Mouse (Mus musculus) cerebellum, postnatal 25 days (tissue): ENCODE measurements around the gene Atp6v1e1.
"Not testable (repeated sequence)": the region's sequence is repeated elsewhere in the genome, so short reads cannot be mapped to it uniquely, and the experiment has no call there.

Experiments
- DNase-seq, 2 experiments: peaks; one replicate each; pipeline ENCODE4 v3.0.0; 2021; ENCODE audit warnings: mixed read lengths in 2 of 2

The Atp6v1e1 gene

DNA sequence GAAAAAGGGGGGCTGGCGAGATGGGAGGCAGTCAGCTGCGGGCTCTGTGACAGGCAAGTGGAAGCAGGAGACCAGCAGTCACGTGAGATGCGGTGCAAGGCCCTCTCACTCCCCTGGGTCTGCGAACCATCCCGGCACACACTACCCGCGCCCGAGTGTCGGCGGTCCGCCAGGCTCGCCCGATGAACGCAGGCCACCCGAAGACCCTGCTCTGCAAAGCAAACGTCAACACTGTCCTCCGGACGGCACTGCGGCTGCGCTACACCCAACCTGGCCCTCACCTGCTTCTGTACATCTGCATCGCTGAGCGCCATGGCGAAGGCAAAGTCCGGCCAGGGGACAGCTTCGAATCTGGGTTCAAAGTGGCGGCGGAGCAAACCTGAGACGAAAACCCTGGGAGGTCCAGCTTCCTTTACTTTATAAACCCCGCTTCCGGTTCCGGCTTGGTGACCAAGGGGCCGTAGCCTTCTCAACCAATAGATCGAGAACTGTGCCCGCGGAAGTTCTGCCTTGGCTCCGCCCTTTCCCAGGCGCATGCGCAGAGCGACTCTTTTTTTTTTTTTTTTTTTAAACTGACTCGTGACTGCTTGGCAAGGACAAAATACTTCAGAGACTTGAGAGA lies at the start of gene Atp6v1e1:
TSS of gene Atp6v1e1 (minus strand) at position 487 of the 622 bp plus-strand sequence.
- peak; percentile 93 to 94 for DNase-seq

DNA sequence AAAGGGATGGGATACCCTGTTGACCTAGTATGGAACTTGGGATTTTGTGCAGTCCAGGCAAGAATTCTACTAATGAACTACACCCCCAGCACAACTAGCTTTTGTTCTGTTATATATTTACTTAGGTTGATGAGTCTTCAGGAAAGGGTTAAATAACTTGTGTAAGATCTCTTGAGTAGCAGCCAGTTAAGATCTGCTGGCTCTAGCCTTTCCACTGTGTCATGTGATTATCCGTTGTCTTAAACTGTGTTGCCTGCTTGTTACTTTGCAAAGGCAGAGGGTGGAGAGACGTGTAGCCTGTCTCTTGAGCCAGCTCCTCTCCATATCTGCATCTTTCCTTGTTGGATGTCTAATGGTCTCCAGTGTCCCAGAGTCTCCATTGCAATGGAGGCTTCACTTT lies 48.7 kb upstream of the Atp6v1e1 start:
- DNase-seq = no peak

GRCm38 (mm10) chr6:120868824-120869223 lies 46.2 kb upstream of the Atp6v1e1 start:
- no peak for DNase-seq

GRCm38 (mm10) chr6:120866051-120866814 lies 43.6 kb upstream of the Atp6v1e1 start:
- no peak for DNase-seq

GRCm38 (mm10) chr6:120860079-120860478 lies 37.5 kb upstream of the Atp6v1e1 start:
- DNase-seq = no peak

GRCm38 (mm10) chr6:120858217-120858711 lies 35.7 kb upstream of the Atp6v1e1 start:
- peak; percentile 14 to 26 for DNase-seq

- DNase-seq = peak in 1 of 2 experiments; percentile 17
These were observed 31.8 kb upstream of the Atp6v1e1 start for GRCm38 (mm10) chr6:120854413-120854812.

DNA sequence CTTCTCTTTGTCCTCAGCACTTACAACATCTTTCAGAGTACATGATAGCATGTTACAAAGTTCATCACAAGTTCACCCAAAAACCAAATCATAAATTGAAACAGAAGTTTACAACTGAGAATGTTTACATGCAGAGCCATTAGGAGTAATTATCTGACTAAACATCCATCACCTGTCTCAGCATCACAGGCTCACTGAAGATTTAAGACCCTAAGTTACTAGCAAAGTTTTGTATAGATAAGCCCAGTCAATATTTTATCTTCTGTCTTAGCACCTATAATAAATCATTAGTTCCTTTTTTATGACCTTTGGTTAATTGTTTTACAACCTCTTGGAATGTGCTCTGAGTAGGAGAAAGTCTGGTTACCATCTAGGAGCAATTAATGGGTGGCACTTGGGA lies 28.1 kb upstream of the Atp6v1e1 start:
- not testable (repeated sequence) for DNase-seq

DNA sequence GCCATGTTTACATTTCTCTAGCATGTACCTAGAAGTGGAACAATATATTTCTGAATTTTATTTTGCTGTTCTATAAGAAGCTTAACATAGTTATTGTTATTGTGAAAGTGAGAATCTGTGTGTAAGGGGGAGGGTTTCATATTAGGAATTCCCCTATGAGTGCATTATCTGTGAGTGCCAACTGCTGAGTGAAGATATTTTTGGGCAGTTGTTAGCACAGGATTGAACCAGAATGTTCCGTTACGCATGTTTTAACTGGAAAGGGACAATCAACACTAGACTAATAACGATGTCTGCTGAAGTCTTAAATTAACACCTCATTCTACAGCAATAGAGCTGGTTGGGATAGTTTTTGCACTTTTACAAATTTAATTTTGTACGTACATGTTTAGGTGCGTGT lies 19.2 kb upstream of the Atp6v1e1 start:
- DNase-seq = no peak

DNA sequence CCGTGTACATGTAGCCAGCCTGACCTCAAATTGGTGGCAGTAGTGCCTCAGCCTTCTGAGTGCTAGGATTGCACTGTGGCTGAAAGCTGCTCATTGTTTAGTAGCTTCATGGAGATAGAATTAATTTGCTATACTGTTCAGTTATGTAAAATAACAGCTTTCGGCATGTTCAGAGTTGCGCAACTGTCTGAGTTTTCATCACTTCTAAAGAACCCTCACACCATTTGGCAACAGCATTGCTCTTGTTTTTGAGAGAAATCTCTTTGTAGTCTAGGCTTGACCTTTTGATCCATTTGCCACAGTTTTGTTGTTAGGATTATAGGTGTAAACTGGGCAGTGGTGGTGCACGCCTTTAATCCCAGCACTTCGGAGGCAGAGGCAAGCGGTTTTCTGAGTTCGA lies 17.7 kb upstream of the Atp6v1e1 start:
- no peak for DNase-seq

DNA sequence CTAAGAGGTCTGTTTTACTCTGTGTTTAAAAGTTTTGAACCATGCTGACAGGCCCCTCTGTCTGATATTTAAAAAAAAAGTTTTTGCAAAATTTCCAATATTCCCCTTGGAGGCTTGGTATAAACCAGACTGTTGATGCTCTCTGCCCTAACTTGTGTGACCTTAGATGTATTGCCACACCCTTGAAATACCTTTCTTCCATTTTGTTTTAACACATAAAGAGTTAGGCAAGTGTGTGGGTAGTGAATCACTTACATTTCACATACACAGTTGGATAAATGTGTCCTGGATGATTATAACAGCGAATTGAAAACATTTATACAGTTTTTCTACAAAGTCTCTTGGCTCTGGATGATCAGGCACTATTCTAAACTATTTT lies 14.5 kb upstream of the Atp6v1e1 start:
- DNase-seq = no peak

GRCm38 (mm10) chr6:120836389-120837151 lies 14.0 kb upstream of the Atp6v1e1 start:
- DNase-seq = no peak

- peak; percentile 97 for DNase-seq
These were observed 13.1 kb upstream of the Atp6v1e1 start, which contains the start of gene Bcl2l13 for GRCm38 (mm10) chr6:120835474-120836374. Gene Bcl2l13 (plus strand): TSS chr6:120836212.

- no peak for DNase-seq
These were observed 12.3 kb upstream of the Atp6v1e1 start for GRCm38 (mm10) chr6:120834766-120835321.

DNA sequence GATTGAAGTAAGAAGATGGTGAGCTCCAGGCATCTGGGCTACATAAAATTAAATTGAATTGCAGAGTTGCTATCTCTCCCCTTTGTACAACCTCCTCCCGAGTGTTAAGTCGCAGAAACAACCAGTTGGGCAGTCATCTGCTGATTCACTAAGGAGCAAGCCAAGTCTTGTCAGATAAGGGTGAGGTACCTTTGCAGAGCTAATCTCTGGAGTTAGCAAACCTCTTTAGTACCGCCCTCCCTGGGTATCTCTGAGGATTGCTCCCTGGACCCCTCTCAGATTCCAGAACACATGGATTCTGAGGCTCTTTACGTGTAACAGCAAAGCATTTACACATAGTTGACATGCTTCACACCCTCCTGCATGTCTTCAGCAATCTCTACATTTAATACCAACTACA lies 9.5 kb upstream of the Atp6v1e1 start:
- no peak for DNase-seq

GRCm38 (mm10) chr6:120830866-120831608 lies 8.4 kb upstream of the Atp6v1e1 start:
- DNase-seq = no peak

DNA sequence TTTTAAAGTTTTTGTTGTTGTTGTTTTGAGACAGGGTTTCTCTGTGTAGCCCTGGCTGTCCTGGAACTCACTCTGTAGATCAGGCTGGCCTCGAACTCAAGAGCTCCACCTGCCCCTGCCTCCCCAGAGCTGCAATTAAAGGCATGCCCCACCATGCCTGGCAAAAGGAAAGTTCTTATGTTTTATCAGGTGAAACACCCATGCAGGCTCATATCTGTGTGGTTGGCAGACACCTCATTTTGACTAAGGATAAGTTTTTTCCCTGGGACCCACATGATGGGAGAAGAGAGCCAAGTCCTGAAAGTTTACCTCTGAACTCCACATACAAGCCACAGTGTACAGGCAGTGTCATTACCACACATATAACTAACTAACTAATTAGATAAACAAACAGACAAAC lies 7.5 kb upstream of the Atp6v1e1 start:
- no peak for DNase-seq

DNA sequence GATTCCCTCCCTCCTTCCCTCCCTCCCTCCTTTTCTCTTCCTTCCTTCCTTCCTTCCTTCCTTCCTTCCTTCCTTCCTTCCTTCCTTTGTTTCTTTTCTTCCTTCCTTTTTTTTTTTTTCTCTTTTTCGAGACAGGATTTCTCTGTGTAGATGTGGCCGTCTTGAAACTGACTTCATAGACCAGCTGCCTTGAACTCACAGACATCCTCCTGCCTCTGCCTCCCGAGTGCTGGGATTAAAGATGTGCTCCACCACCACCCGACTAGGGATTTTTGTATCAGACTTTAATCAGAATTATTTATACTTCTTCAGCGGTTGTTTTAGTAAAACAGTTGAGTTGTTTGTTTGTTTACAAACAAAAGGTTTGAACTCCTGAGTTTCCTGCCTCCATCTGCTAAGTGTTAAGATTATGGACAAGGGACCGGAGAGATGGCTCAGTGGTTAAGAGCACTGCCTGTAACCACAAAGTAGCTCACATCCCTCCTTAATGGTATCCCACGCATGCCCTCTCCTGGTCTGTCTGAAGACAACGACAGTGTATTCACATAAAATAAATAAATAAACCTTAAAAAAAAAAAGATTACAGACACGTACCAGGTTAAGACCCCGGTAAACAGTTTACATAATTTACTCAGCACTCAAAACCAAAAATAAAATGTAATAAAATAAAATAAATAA lies 483 bp upstream of the Atp6v1e1 start:
- DNase-seq = peak; percentile 31 to 57

GRCm38 (mm10) chr6:120821715-120822114 lies 878 bp downstream of the Atp6v1e1 start:
- DNase-seq = no peak

DNA sequence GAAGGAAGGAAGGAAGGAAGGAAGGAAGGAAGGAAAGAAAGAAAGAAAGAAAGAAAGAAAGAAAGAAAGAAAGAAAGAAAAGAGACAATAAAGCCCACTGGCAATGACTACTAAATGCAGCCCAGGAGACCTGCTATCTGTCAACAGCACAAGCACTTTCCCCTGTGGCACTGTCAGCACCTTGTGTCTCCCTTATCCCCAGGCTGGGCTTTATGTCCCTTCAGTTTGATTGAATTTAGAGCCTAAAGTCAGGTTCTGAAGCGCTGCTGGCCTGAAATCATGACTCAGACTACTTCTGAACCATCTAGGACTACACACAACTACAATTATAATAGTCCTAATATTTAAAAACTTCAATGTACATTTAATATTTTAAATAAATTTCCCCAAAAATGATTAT lies 1.7 kb downstream of the Atp6v1e1 start:
- DNase-seq = no peak

- DNase-seq = no peak
These were observed 2.4 kb downstream of the Atp6v1e1 start for GRCm38 (mm10) chr6:120820144-120820543.
